Mouse (Mus musculus): Measurements from ENCODE around the gene Hoxa13. TPM values are rescaled to one million over a fixed set of nuclear protein-coding genes. Genes with fewer than 3 reads are reported as not detected.

Hoxa13 gene
- polyA plus RNA-seq, 1 experiment, result not detected

GRCm38 (mm10) chr6:52208072-52208867, 52.4 kb downstream of the Hoxa13 start, which contains the start of gene Hoxa6:
Gene Hoxa6 (minus strand): TSS chr6:52208722.
- 13% methylated on average over 47 of the region's 47 CpGs for WGBS
- DNase-seq, result no peak
- no peak for TF ChIP-seq POLR2A (IDR thresholded peaks at IDR 0.05; ENCODE audit: borderline replicate concordance, extremely low read depth, low read depth, low read length)
- no peak for TF ChIP-seq CTCF (IDR thresholded peaks at IDR 0.05; ENCODE audit: insufficient read depth, low read length)
- H3K4me1 ChIP-seq (ENCODE audit: control insufficient read depth, insufficient read depth, low read length), result peaks cover 12% of the 10 kb centered on the region
- peak within 1 kb of the TSS; percentile 50 for H3K4me3 ChIP-seq (replicated peaks; ENCODE audit: extremely low read depth, low read depth, low read length)

Other genes starting within 250 kb of the Hoxa13 start
- 13.7 and 25.4 TPM in 2 replicates for gene Skap2, start 248.3 kb downstream of the Hoxa13 start, polyA plus RNA-seq (2012; rRNA removed)
- 1.4 and 1.9 TPM in 2 replicates for gene Hoxa1, start 102.6 kb downstream of the Hoxa13 start, polyA plus RNA-seq (2012; rRNA removed)
- 4.2 and 4.7 TPM in 2 replicates for gene Hoxa2, start 96.0 kb downstream of the Hoxa13 start, polyA plus RNA-seq (2012; rRNA removed)
- gene 5730596B20Rik, start 83.4 kb downstream of the Hoxa13 start, polyA plus RNA-seq (2012; rRNA removed), result 0.26 and 0.31 TPM in 2 replicates
- 5.7 and 8.4 TPM in 2 replicates for gene Hoxa4, start 69.1 kb downstream of the Hoxa13 start, polyA plus RNA-seq (2012; rRNA removed)
- 29.1 and 46.9 TPM in 2 replicates for gene Hoxa5, start 56.3 kb downstream of the Hoxa13 start, polyA plus RNA-seq (2012; rRNA removed)
- 1.7 and 2.3 TPM in 2 replicates for gene Hoxa6, start 52.2 kb downstream of the Hoxa13 start, polyA plus RNA-seq (2012; rRNA removed)
- gene Hoxa3, start 47.5 kb downstream of the Hoxa13 start, polyA plus RNA-seq (2012; rRNA removed), result 12.8 and 13.4 TPM in 2 replicates
- 0.37 and 0.39 TPM in 2 replicates for gene Gm28308, start 47.5 kb downstream of the Hoxa13 start, polyA plus RNA-seq (2012; rRNA removed)
- gene Hoxa7, start 39.0 kb downstream of the Hoxa13 start, polyA plus RNA-seq (2012; rRNA removed), result 6.6 and 8.3 TPM in 2 replicates
- gene Hoxa9, start 29.8 kb downstream of the Hoxa13 start, polyA plus RNA-seq (2012; rRNA removed), result 0.23 TPM in 1 of 2 replicates, not detected in the other
- 0.23 TPM in 1 of 2 replicates, not detected in the other for gene Hoxa10, start 20.0 kb downstream of the Hoxa13 start, polyA plus RNA-seq (2012; rRNA removed)
- not detected in 2 replicates for gene Hoxa11, start 15.1 kb downstream of the Hoxa13 start, polyA plus RNA-seq (2012; rRNA removed)
- gene Evx1, start 52.6 kb upstream of the Hoxa13 start, polyA plus RNA-seq (2012; rRNA removed), result 0.05 TPM in 1 of 2 replicates, not detected in the other

All from lung, adult 2 months (tissue).